Mouse (Mus musculus): ENCODE results near the gene Clip2. TPM values are rescaled to one million over a fixed set of nuclear protein-coding genes. Genes with fewer than 3 reads are reported as not detected.
A peak's percentile ranks its signal among the peaks of the same experiment; 100 is the strongest.

Clip2 gene
- polyA plus RNA-seq, 1 experiment from 2014 or later, result 6.6 TPM

GRCm38 (mm10) chr5:134550836-134551232 lies 1.4 kb downstream of the Clip2 start:
- WGBS, result 7% methylated on average over 6 of the region's 6 CpGs
- peak overlapping the region; percentile 83 for H3K4me3 ChIP-seq (ENCODE audit: low read depth, low read length)
- no peaks in the 10 kb centered on the region for H3K36me3 ChIP-seq (ENCODE audit: insufficient read depth)
- peak; percentile 30 for DNase-seq
- H3K27me3 ChIP-seq (ENCODE audit: insufficient read depth, low read length), result no peaks in the 10 kb centered on the region
- no peaks in the 10 kb centered on the region for H3K9me3 ChIP-seq (ENCODE audit: low read depth, low read length)
- peak overlapping the region; percentile 77 for H3K4me2 ChIP-seq
- H3K9ac ChIP-seq, result peak overlapping the region; percentile 89
- H3K27ac ChIP-seq (ENCODE audit: low read depth), result peak overlapping the region; percentile 96; the same call in 1 of the 2 replicates
- TF ChIP-seq CTCF (IDR thresholded peaks at IDR 0.05; ENCODE audit: low read depth), result no peak
- peaks cover 22% of the 10 kb centered on the region for H3K4me1 ChIP-seq (ENCODE audit: insufficient read depth)
- ATAC-seq (ENCODE audit: insufficient read depth), result no peak

- no peak overlapping the region for H3K9ac ChIP-seq
- DNase-seq (no peak), ATAC-seq (ENCODE audit: insufficient read depth) (no peak)
- no peaks in the 10 kb centered on the region for H3K27me3 ChIP-seq (ENCODE audit: insufficient read depth, low read length)
- H3K4me3 ChIP-seq (ENCODE audit: low read depth, low read length), result no peak overlapping the region
- H3K27ac ChIP-seq (ENCODE audit: low read depth), result no peak overlapping the region
- H3K4me2 ChIP-seq, result no peak overlapping the region; the same call in 1 of the 2 replicates
- no peak for TF ChIP-seq CTCF (IDR thresholded peaks at IDR 0.05; ENCODE audit: low read depth)
- WGBS, result 87% methylated on average over 3 of the region's 3 CpGs
- H3K4me1 ChIP-seq (ENCODE audit: insufficient read depth), result peaks cover 19% of the 10 kb centered on the region
- no peaks in the 10 kb centered on the region for H3K36me3 ChIP-seq (ENCODE audit: insufficient read depth)
- H3K9me3 ChIP-seq (ENCODE audit: low read depth, low read length), result no peaks in the 10 kb centered on the region
Measured at GRCm38 (mm10) chr5:134549640-134550168, 2.5 kb downstream of the Clip2 start.

GRCm38 (mm10) chr5:134548306-134548705 lies 3.9 kb downstream of the Clip2 start:
- Histone ChIP-seq H3K9ac (no peak overlapping the region), H3K36me3 (ENCODE audit: insufficient read depth) (0 out of 2 replicates have a peak, but pooled peaks cover 3% of the 10 kb centered on the region), H3K9me3 (ENCODE audit: low read depth, low read length) (no peaks in the 10 kb centered on the region), H3K27ac (ENCODE audit: low read depth) (no peak overlapping the region), H3K4me1 (ENCODE audit: insufficient read depth) (peaks cover 19% of the 10 kb centered on the region), H3K27me3 (ENCODE audit: insufficient read depth, low read length) (no peaks in the 10 kb centered on the region), H3K4me3 (ENCODE audit: low read depth, low read length) (no peak overlapping the region), H3K4me2 (no peak overlapping the region)
- WGBS, result 47% methylated on average over 5 of the region's 5 CpGs
- ATAC-seq (ENCODE audit: insufficient read depth) (no peak), DNase-seq (peak; percentile 20)
- TF ChIP-seq CTCF (IDR thresholded peaks at IDR 0.05; ENCODE audit: low read depth), result no peak

GRCm38 (mm10) chr5:134546790-134547189 lies 5.4 kb downstream of the Clip2 start:
- no peak for TF ChIP-seq CTCF (IDR thresholded peaks at IDR 0.05; ENCODE audit: low read depth)
- Histone ChIP-seq H3K4me3 (ENCODE audit: low read depth, low read length) (no peak overlapping the region), H3K36me3 (ENCODE audit: insufficient read depth) (0 out of 2 replicates have a peak, but pooled peaks cover 3% of the 10 kb centered on the region), H3K27me3 (ENCODE audit: insufficient read depth, low read length) (no peaks in the 10 kb centered on the region), H3K27ac (ENCODE audit: low read depth) (no peak overlapping the region), H3K4me1 (ENCODE audit: insufficient read depth) (peaks cover 13% of the 10 kb centered on the region), H3K9ac (no peak overlapping the region), H3K9me3 (ENCODE audit: low read depth, low read length) (no peaks in the 10 kb centered on the region), H3K4me2 (no peak overlapping the region)
- ATAC-seq (ENCODE audit: insufficient read depth) (no peak), DNase-seq (no peak)
- WGBS, result 79% methylated on average over 7 of the region's 7 CpGs

GRCm38 (mm10) chr5:134545242-134545629 lies 7.0 kb downstream of the Clip2 start:
- ATAC-seq (ENCODE audit: insufficient read depth) (no peak), DNase-seq (peak; percentile 47)
- TF ChIP-seq CTCF (IDR thresholded peaks at IDR 0.05; ENCODE audit: low read depth), result peak; percentile 33; the same call in 1 of the 2 replicates
- 46% methylated on average over 3 of the region's 3 CpGs for WGBS
- no peak overlapping the region for H3K4me3 ChIP-seq (ENCODE audit: low read depth, low read length)
- H3K4me1 ChIP-seq (ENCODE audit: insufficient read depth), result peaks cover 15% of the 10 kb centered on the region
- no peaks in the 10 kb centered on the region for H3K9me3 ChIP-seq (ENCODE audit: low read depth, low read length)
- no peak overlapping the region for H3K27ac ChIP-seq (ENCODE audit: low read depth)
- no peak overlapping the region for H3K9ac ChIP-seq
- no peaks in the 10 kb centered on the region for H3K27me3 ChIP-seq (ENCODE audit: insufficient read depth, low read length)
- no peak overlapping the region for H3K4me2 ChIP-seq
- 0 out of 2 replicates have a peak, but pooled peaks cover 3% of the 10 kb centered on the region for H3K36me3 ChIP-seq (ENCODE audit: insufficient read depth)

GRCm38 (mm10) chr5:134544516-134545241 lies 7.6 kb downstream of the Clip2 start:
- H3K36me3 ChIP-seq (ENCODE audit: insufficient read depth), result 0 out of 2 replicates have a peak, but pooled peaks cover 3% of the 10 kb centered on the region
- H3K9ac ChIP-seq, result no peak overlapping the region
- H3K27ac ChIP-seq (ENCODE audit: low read depth), result 0 out of 2 replicates have a peak overlapping the region, but pooled peaks have one; percentile 7
- H3K9me3 ChIP-seq (ENCODE audit: low read depth, low read length), result no peaks in the 10 kb centered on the region
- whole genome bisulfite sequencing, result 66% methylated on average over 19 of the region's 19 CpGs
- TF ChIP-seq CTCF (IDR thresholded peaks at IDR 0.05; ENCODE audit: low read depth), result no peak
- ATAC-seq (ENCODE audit: insufficient read depth) (no peak), DNase-seq (peak; percentile 71)
- H3K4me1 ChIP-seq (ENCODE audit: insufficient read depth), result peaks cover 15% of the 10 kb centered on the region
- no peak overlapping the region for H3K4me2 ChIP-seq
- no peak overlapping the region for H3K4me3 ChIP-seq (ENCODE audit: low read depth, low read length)
- H3K27me3 ChIP-seq (ENCODE audit: insufficient read depth, low read length), result no peaks in the 10 kb centered on the region

- Histone ChIP-seq H3K9ac (no peak overlapping the region), H3K9me3 (ENCODE audit: low read depth, low read length) (no peaks in the 10 kb centered on the region), H3K4me1 (ENCODE audit: insufficient read depth) (peaks cover 18% of the 10 kb centered on the region), H3K27ac (ENCODE audit: low read depth) (peak overlapping the region; percentile 82), H3K27me3 (ENCODE audit: insufficient read depth, low read length) (no peaks in the 10 kb centered on the region), H3K4me3 (ENCODE audit: low read depth, low read length) (no peak overlapping the region), H3K4me2 (0 out of 2 replicates have a peak overlapping the region, but pooled peaks have one; percentile 7), H3K36me3 (ENCODE audit: insufficient read depth) (0 out of 2 replicates have a peak, but pooled peaks cover 15% of the 10 kb centered on the region)
- DNase-seq (peak; percentile 93), ATAC-seq (ENCODE audit: insufficient read depth) (peak; percentile 89)
- WGBS, result 18% methylated on average over 7 of the region's 7 CpGs
- TF ChIP-seq CTCF (IDR thresholded peaks at IDR 0.05; ENCODE audit: low read depth), result no peak
Measured at GRCm38 (mm10) chr5:134541640-134542039, 10.6 kb downstream of the Clip2 start.

Measured in lung, embryonic 14.5 days (tissue).